Mouse (Mus musculus) forebrain, embryonic 13.5 days (tissue): ENCODE results near the gene 4930519G04Rik. TPM values are rescaled to one million over a fixed set of nuclear protein-coding genes. Genes with fewer than 3 reads are reported as not detected.
"Not testable (repeated sequence)": the region's sequence is repeated elsewhere in the genome, so short reads cannot be mapped to it uniquely, and the experiment has no call there.

Source experiments
- ATAC-seq: fragments of 200-750 bp; cut with Nextera tagmentation; 2 replicates; pipeline ENCODE4 v1.8.0; 2017
- H3K27ac ChIP-seq: fragments of 300-500 bp; sonication (generic); 2 replicates; pipeline ENCODE4 v1.5.1; 2015; ENCODE audit warnings: inconsistent platforms, mild to moderate bottlenecking, moderate library complexity
- H3K27me3 ChIP-seq: fragments of 300-500 bp; sonication (generic); 2 replicates; pipeline ENCODE4 v1.6.1; 2015; ENCODE audit warnings: mild to moderate bottlenecking, inconsistent platforms
- H3K36me3 ChIP-seq: fragments of 300-500 bp; sonication (generic); 2 replicates; pipeline ENCODE4 v1.6.1; 2015; ENCODE audit warnings: mild to moderate bottlenecking, inconsistent platforms; ENCODE audit not compliant: poor library complexity, severe bottlenecking
- H3K4me1 ChIP-seq: fragments of 300-500 bp; sonication (generic); 2 replicates; pipeline ENCODE4 v1.6.1; 2015; ENCODE audit warnings: inconsistent platforms
- H3K4me2 ChIP-seq: fragments of 300-500 bp; sonication (generic); 2 replicates; pipeline ENCODE4 v1.6.1; 2015; ENCODE audit warnings: inconsistent platforms, mild to moderate bottlenecking, moderate library complexity
- H3K4me3 ChIP-seq: fragments of 300-500 bp; sonication (generic); 2 replicates; pipeline ENCODE4 v1.5.1; 2015; ENCODE audit warnings: mild to moderate bottlenecking, inconsistent platforms
- H3K9ac ChIP-seq: fragments of 300-500 bp; sonication (generic); 2 replicates; pipeline ENCODE4 v1.6.1; 2015; ENCODE audit warnings: mild to moderate bottlenecking, inconsistent platforms
- H3K9me3 ChIP-seq: fragments of 300-500 bp; sonication (generic); replicated peaks from 2 replicates; pipeline ENCODE4 v1.6.1; 2016; ENCODE audit warnings: inconsistent platforms
- WGBS: fragments of 180-500 bp; shearing (Covaris S2); methylation state at CpG from one replicate; pipeline ENCODE4 v1.1.7; 2015; 5-methylcytosine and 5-hydroxymethylcytosine counted together
- polyA plus RNA-seq: library from polyadenylated mRNA; unstranded; fragments of >200 nt; fragmentation: Nextera tagmentation; extraction: Ambion mirVana; gene quantifications from 2 replicates; pipeline ENCODE4 v1.2.1, GENCODE M21; 2015

4930519G04Rik gene
- polyA plus RNA-seq, 1 experiment from 2014 or later: not detected

DNA sequence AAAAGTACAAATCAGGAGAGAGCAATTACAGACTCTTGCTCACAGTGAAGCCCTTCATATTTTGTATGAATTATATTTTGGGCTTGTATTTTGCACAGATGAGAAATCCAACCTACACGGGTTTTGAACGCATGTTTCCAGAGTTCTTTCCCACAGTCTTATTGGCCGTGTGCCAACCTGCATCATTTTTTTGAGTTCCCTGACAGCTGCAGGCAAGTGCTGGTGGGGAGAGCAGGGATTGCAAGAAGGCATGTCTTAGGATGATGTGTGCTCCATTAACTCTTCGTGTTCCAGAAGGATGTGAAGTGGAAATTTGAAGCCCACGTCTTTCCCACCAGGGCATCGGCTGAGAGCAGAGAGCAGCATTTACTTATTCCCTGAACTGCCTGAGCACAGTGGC, 36.9 kb upstream of the 4930519G04Rik start:
- Histone ChIP-seq H3K27me3 (no peaks in the 10 kb centered on the region), H3K36me3 (peaks cover 12% of the 10 kb centered on the region), H3K9me3 (peaks cover 4% of the 10 kb centered on the region; the same call in 1 of the 2 replicates), H3K4me2 (no peak overlapping the region), H3K4me1 (peaks cover 14% of the 10 kb centered on the region), H3K4me3 (no peak overlapping the region), H3K9ac (no peak overlapping the region), H3K27ac (no peak overlapping the region)
- no peak for ATAC-seq
- 65% methylated on average over 6 of the region's 6 CpGs for WGBS

GRCm38 (mm10) chr5:114818124-114818523, 35.3 kb upstream of the 4930519G04Rik start:
- Histone ChIP-seq H3K4me2 (no peak overlapping the region), H3K27me3 (no peaks in the 10 kb centered on the region), H3K27ac (no peak overlapping the region), H3K9me3 (peaks cover 4% of the 10 kb centered on the region; the same call in 1 of the 2 replicates), H3K36me3 (peaks cover 18% of the 10 kb centered on the region), H3K4me3 (no peak overlapping the region), H3K4me1 (peaks cover 4% of the 10 kb centered on the region), H3K9ac (no peak overlapping the region)
- 71% methylated on average over 10 of the region's 11 CpGs for WGBS
- no peak for ATAC-seq

DNA sequence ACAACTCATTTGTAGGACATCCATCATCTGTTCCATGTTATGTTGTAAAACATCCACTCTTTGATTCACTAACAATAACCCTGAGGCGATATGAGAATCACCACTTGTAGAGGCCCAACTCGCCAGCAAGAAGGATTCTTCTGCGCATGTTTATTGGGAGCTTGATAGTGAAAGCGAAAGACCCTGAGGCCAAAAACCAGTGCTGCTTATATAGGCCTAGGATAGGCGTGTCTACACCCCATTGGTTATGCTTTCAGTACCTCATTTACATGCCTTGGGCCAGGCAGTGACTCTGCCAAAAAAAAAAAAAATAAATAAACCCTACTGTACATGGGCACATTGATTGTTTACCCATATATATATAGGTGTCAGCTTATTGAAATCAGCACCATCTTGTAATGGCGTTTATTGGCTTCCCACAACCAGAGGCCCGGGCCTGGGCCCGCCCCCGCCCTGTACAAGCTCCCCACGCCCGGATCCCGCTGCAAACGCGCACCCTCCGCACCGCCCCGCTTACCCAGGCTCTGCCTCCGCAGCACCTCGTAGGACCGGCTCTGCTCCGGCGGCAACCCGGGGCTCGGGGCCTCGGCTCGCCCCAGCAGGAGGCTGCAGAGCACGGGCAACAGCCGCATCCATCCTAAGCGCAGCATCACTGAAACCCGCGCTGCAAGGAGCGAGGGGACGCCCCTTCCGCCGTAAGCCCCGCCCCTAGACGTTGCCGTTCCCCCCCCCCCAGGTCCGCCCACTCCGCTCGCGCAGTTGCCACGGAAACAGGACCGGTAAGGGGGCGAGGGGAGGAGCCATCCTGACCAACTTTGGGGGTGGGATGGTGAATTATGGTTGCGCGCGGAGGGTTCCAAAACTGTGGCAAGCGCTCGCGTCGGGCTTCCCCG, 30.4 kb upstream of the 4930519G04Rik start, which contains the start of gene 1500011B03Rik:
Gene 1500011B03Rik, minus strand, starts transcription at position 673 of the 893 bp plus-strand sequence.
- Histone ChIP-seq H3K4me3 (peak within 1 kb of the TSS; percentile 77), H3K9ac (peak within 1 kb of the TSS; percentile 88), H3K9me3 (no peaks in the 10 kb centered on the region), H3K4me2 (peak within 1 kb of the TSS; percentile 63), H3K27me3 (no peaks in the 10 kb centered on the region), H3K27ac (peak within 1 kb of the TSS; percentile 84), H3K36me3 (peaks cover 18% of the 10 kb centered on the region), H3K4me1 (peaks cover 9% of the 10 kb centered on the region)
- 7% methylated on average over 52 of the region's 53 CpGs for WGBS
- ATAC-seq: peak; percentile 94

GRCm38 (mm10) chr5:114824197-114824596, 29.3 kb upstream of the 4930519G04Rik start:
- H3K9ac ChIP-seq: no peak overlapping the region
- no peak for ATAC-seq
- 18% methylated on average over 9 of the region's 9 CpGs for WGBS
- H3K27me3 ChIP-seq: no peaks in the 10 kb centered on the region
- H3K9me3 ChIP-seq: no peaks in the 10 kb centered on the region
- no peak overlapping the region for H3K27ac ChIP-seq
- H3K4me2 ChIP-seq: peak overlapping the region; percentile 63; the same call in 1 of the 2 replicates
- 0 out of 2 replicates have a peak overlapping the region, but pooled peaks have one; percentile 77 for H3K4me3 ChIP-seq
- H3K36me3 ChIP-seq: peaks cover 18% of the 10 kb centered on the region
- H3K4me1 ChIP-seq: peaks cover 9% of the 10 kb centered on the region

DNA sequence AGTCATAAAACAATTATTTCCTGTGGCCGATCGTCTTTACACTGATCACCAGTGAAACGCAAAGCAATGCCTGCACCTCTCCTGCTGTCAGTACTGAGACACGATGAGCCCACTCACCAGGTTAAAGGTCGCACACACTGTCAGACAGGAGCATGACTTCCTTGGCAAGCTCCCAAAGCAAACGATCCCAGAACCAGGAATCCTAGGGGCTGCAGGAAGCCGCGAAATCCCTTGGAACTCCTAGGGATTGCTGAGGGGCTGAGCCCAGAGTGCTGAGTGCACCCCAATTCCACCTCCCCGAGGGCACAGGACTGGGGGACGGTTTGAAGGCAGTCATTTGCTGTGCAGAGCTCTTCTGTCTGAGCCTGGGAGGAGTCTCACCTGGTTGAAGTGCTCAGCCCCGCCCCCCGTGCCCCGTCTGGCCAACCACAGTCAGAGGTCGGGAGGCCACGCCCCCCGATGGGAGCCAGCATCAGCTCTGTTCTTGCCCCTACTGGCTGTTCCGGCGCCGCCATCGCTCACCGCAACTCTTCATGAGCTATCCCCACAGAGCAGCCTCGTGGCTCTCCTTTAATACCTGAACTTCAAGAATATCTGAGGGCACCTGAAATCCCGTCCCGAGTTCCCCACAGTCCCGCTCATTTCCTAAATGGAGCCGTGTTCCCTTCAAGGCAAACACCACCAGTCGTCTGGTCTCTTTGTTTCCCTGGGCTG, 27.3 kb upstream of the 4930519G04Rik start:
- peaks cover 9% of the 10 kb centered on the region for H3K4me1 ChIP-seq
- peak overlapping the region; percentile 38 for H3K4me3 ChIP-seq
- H3K9me3 ChIP-seq: no peaks in the 10 kb centered on the region
- peak overlapping the region; percentile 55 for H3K9ac ChIP-seq
- peak overlapping the region; percentile 44; the same call in 1 of the 2 replicates for H3K27ac ChIP-seq
- H3K4me2 ChIP-seq: peak overlapping the region; percentile 64
- no peaks in the 10 kb centered on the region for H3K27me3 ChIP-seq
- 12% methylated on average over 27 of the region's 27 CpGs for WGBS
- peak; percentile 58; the same call in 1 of the 2 replicates for ATAC-seq
- peaks cover 10% of the 10 kb centered on the region; the same call in 1 of the 2 replicates for H3K36me3 ChIP-seq

DNA sequence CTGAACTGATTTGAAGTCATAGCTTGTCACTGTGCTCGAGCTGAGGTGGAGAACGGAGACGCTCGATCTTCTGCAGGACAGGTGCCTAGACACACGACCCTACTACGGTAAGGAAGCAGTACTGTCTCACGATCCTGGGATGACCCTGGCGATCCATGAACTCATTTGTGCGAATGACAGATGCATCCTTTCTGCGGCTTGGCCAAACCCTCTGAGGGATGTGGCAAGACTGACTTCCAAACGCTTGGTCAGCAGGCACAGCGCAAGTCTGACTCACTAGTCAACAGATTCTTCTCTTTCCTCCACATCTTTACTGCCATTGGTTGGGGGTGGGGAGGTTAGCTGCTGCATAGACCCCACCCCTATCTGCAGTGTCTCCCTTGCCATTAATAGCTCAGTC, 26.0 kb upstream of the 4930519G04Rik start:
- 97% methylated on average over 12 of the region's 12 CpGs for WGBS
- H3K36me3 ChIP-seq: no peaks in the 10 kb centered on the region
- H3K4me3 ChIP-seq: no peak overlapping the region
- H3K4me1 ChIP-seq: peaks cover 7% of the 10 kb centered on the region
- H3K27ac ChIP-seq: no peak overlapping the region
- no peaks in the 10 kb centered on the region for H3K27me3 ChIP-seq
- H3K4me2 ChIP-seq: no peak overlapping the region
- H3K9ac ChIP-seq: no peak overlapping the region
- ATAC-seq: no peak
- no peaks in the 10 kb centered on the region for H3K9me3 ChIP-seq

GRCm38 (mm10) chr5:114829740-114830139, 23.7 kb upstream of the 4930519G04Rik start:
- Histone ChIP-seq H3K27ac (no peak overlapping the region), H3K9ac (no peak overlapping the region), H3K4me2 (no peak overlapping the region), H3K4me3 (no peak overlapping the region), H3K4me1 (peaks cover 5% of the 10 kb centered on the region), H3K27me3 (no peaks in the 10 kb centered on the region), H3K36me3 (no peaks in the 10 kb centered on the region), H3K9me3 (no peaks in the 10 kb centered on the region)
- WGBS: 54% methylated on average over 3 of the region's 3 CpGs
- no peak for ATAC-seq

GRCm38 (mm10) chr5:114836886-114837285, 16.6 kb upstream of the 4930519G04Rik start:
- H3K4me2 ChIP-seq: no peak overlapping the region
- H3K27me3 ChIP-seq: no peaks in the 10 kb centered on the region
- peaks cover 4% of the 10 kb centered on the region for H3K4me1 ChIP-seq
- no peak for ATAC-seq
- H3K9ac ChIP-seq: no peak overlapping the region
- no peaks in the 10 kb centered on the region for H3K9me3 ChIP-seq
- no peaks in the 10 kb centered on the region for H3K36me3 ChIP-seq
- 67% methylated on average over 12 of the region's 12 CpGs for WGBS
- H3K4me3 ChIP-seq: no peak overlapping the region
- H3K27ac ChIP-seq: no peak overlapping the region

DNA sequence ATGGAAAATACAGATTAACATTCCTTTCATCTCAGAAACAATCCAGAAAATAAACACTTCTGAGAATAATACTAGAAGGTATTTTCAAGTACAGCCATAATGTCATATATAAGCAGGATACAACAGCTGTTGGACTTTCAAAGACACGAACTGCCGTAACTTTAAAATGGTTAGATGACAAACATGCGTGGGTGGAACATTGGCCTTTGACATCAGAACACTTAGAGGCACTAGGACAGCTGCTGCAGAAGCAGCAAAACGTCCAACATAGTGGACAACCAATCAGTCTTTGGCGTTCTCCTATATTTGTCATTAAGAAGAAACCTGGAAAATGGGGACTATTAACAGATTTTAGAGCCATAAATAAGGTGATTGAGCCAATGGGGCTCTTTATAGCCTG, 13.0 kb upstream of the 4930519G04Rik start:
- not testable (repeated sequence) for H3K27ac ChIP-seq, ATAC-seq, H3K9ac ChIP-seq, H3K4me3 ChIP-seq, H3K27me3 ChIP-seq, H3K36me3 ChIP-seq, H3K4me2 ChIP-seq, H3K9me3 ChIP-seq
- WGBS: 82% methylated on average over 5 of the region's 5 CpGs
- H3K4me1 ChIP-seq: peaks cover 26% of the 10 kb centered on the region

- not testable (repeated sequence) for H3K9ac ChIP-seq, H3K36me3 ChIP-seq, H3K4me3 ChIP-seq, ATAC-seq, H3K4me2 ChIP-seq, H3K27me3 ChIP-seq, H3K27ac ChIP-seq, H3K9me3 ChIP-seq
- peaks cover 26% of the 10 kb centered on the region for H3K4me1 ChIP-seq
- WGBS: 47% methylated on average over 3 of the region's 3 CpGs
Measured at GRCm38 (mm10) chr5:114842155-114842554, 11.3 kb upstream of the 4930519G04Rik start.

DNA sequence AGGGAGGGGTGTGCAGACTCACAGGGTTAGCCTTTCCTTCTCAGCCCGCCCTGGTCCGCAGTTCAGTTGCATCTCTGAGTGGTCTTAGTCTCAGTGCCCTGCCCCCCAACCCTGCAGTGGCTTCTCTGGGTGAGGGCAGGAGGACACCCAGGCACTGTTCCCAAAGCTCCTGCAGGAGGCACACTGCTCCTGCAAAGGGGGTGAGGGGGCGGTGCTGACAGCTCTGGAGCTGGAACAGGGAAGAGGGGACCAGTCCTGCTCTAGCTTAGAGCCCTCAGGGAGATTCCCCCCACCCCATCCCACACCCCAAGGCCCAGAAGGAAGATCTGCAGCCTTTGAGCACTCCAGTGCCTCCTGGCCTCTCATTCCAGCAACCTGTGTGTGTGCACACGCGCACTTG, 10.8 kb upstream of the 4930519G04Rik start:
- ATAC-seq: no peak
- H3K27me3 ChIP-seq: no peaks in the 10 kb centered on the region
- H3K4me3 ChIP-seq: no peak overlapping the region
- no peak overlapping the region for H3K4me2 ChIP-seq
- H3K4me1 ChIP-seq: peaks cover 26% of the 10 kb centered on the region
- H3K9me3 ChIP-seq: no peaks in the 10 kb centered on the region
- no peak overlapping the region for H3K9ac ChIP-seq
- no peak overlapping the region for H3K27ac ChIP-seq
- 63% methylated on average over 5 of the region's 5 CpGs for WGBS
- H3K36me3 ChIP-seq: no peaks in the 10 kb centered on the region

- WGBS: 46% methylated on average over 2 of the region's 2 CpGs
- H3K9ac ChIP-seq, H3K27me3 ChIP-seq, H3K27ac ChIP-seq, H3K4me3 ChIP-seq, H3K36me3 ChIP-seq, H3K9me3 ChIP-seq, ATAC-seq, H3K4me2 ChIP-seq: not testable (repeated sequence)
- peaks cover 26% of the 10 kb centered on the region for H3K4me1 ChIP-seq
Measured at GRCm38 (mm10) chr5:114844371-114844770, 9.1 kb upstream of the 4930519G04Rik start.
